Mouse (Mus musculus): ENCODE measurements at regions not wholly inside any gene's neighbourhood (a gene's known extent, or its start where the extent isn't known, plus 50 kb on each side); places are given as distances from the start of the nearest gene placed in this dataset.
A peak's percentile ranks its signal among the peaks of the same experiment; 100 is the strongest.

DNA sequence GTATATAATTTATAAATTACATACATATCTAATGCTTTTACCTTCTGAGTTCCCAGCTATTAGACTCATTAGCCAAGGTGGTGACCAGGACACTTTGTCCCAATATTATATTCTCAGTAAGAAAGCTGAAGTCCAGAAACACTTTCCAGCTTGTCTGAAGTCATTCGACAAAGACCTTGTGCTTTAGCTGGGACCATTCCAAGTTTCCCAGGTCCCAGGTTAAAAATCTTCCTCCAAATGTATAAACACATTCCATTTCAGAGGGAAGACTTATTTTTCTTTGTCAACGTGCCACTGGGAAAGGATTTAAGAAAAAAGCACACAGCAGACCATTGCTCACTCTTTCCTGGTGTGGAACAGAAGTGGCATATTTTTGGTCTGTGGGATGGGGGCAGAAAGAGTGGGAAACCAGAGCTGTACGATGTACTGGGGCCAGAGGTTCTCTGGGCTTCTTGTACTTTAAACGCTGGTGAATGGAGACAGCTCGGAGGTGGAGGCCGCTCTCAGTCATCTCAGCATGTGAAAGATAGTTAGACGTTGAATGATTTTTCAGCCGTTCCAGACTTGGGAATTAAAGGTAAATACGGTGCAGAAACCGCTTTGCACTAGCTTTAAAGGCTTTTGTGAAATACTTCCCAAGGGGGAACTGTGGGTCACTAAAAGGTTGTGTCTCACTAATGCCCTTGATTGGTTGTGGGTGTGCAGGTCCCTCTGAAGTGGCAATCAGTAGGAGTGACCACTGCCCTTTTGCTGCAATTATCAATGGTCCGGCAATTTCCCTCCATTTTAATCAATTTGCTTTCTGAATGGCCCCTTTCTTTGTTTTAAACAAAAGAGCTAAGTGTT lies 261.2 kb upstream of the A1bg start:
- WGBS: 71% methylated on average over 11 of the region's 11 CpGs
- no peak overlapping the region for H3K27ac ChIP-seq (ENCODE audit: poor library complexity, severe bottlenecking)
- no peak for ATAC-seq (ENCODE audit: insufficient number of reproducible peaks, low FRiP score)

GRCm38 (mm10) chr15:61183291-61183690 lies 260.5 kb upstream of the A1bg start:
- H3K4me1 ChIP-seq (replicated peaks): peaks cover 5% of the 10 kb centered on the region; the same call in 1 of the 2 replicates
- H3K27me3 ChIP-seq (replicated peaks): no peaks in the 10 kb centered on the region
- no peak overlapping the region for H3K27ac ChIP-seq (ENCODE audit: poor library complexity, severe bottlenecking)
- H3K9ac ChIP-seq: no peak overlapping the region
- no peak for ATAC-seq (ENCODE audit: insufficient number of reproducible peaks, low FRiP score)
- H3K4me2 ChIP-seq: no peak overlapping the region
- no peaks in the 10 kb centered on the region for H3K9me3 ChIP-seq (replicated peaks)
- H3K4me3 ChIP-seq: no peak overlapping the region
- WGBS: 43% methylated on average over 5 of the region's 5 CpGs
- H3K36me3 ChIP-seq: no peaks in the 10 kb centered on the region

More for the DNA sequence above, 261.2 kb upstream of the A1bg start:
- H3K4me2 ChIP-seq: no peak overlapping the region
- no peaks in the 10 kb centered on the region for H3K27me3 ChIP-seq (replicated peaks)
- H3K4me1 ChIP-seq (replicated peaks): peaks cover 5% of the 10 kb centered on the region; the same call in 1 of the 2 replicates
- no peaks in the 10 kb centered on the region for H3K9me3 ChIP-seq (replicated peaks)
- H3K9ac ChIP-seq: no peak overlapping the region
- no peaks in the 10 kb centered on the region for H3K36me3 ChIP-seq
- H3K4me3 ChIP-seq: no peak overlapping the region

- Histone ChIP-seq H3K27ac (ENCODE audit: poor library complexity, severe bottlenecking) (no peak overlapping the region), H3K4me1 (replicated peaks) (peaks cover 5% of the 10 kb centered on the region; the same call in 1 of the 2 replicates), H3K9ac (no peak overlapping the region), H3K4me3 (no peak overlapping the region), H3K9me3 (replicated peaks) (no peaks in the 10 kb centered on the region), H3K4me2 (no peak overlapping the region), H3K36me3 (no peaks in the 10 kb centered on the region), H3K27me3 (replicated peaks) (no peaks in the 10 kb centered on the region)
- ATAC-seq (ENCODE audit: insufficient number of reproducible peaks, low FRiP score): no peak
- WGBS: 67% methylated on average over 1 of the region's 1 CpGs
Observed at GRCm38 (mm10) chr15:61168842-61169416, 246.1 kb upstream of the A1bg start.

DNA sequence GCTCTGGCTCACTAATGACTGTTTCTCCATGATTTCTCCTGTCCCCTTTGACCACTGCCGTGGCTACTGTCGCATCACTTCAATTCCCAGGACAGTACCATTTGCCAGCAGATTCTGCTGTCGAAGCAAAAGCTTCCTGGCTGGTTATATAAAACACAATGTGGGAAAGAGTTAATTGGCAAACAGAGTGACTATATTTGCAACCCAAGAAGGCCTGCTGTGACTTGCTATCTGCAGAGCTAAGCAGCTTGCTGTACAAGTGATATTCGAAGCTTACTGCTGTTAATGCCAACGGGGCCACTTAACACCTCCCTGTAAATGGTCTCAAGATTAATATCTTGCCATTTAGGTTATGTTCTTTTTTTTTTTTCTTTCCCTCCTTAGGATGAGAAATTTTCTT lies 242.2 kb upstream of the A1bg start:
- Histone ChIP-seq H3K4me1 (replicated peaks) (peaks cover 9% of the 10 kb centered on the region), H3K9me3 (replicated peaks) (no peaks in the 10 kb centered on the region), H3K27me3 (replicated peaks) (no peaks in the 10 kb centered on the region), H3K4me2 (no peak overlapping the region), H3K36me3 (no peaks in the 10 kb centered on the region), H3K9ac (no peak overlapping the region), H3K4me3 (no peak overlapping the region), H3K27ac (ENCODE audit: poor library complexity, severe bottlenecking) (no peak overlapping the region)
- 35% methylated on average over 5 of the region's 5 CpGs for WGBS
- no peak for ATAC-seq (ENCODE audit: insufficient number of reproducible peaks, low FRiP score)

DNA sequence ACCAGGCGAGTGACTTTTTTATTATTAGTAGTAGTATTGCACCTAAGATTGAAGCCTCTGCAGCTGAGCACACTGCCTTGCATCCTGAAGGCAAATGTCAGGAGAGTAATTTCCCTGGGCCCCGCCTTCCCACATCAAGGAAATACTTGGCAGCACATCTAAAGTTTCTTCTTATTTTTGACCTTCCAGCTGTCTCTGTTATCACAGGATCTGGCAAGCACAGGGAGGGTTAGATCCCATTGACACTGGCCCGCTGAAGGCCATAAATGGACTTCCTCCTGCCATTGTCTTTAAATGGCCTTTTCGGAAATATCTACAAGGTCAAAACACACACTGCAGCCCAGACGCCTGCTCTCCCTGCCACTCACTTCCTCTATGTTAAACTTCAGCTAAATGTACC lies 238.6 kb upstream of the A1bg start:
- H3K4me2 ChIP-seq: no peak overlapping the region
- H3K4me1 ChIP-seq (replicated peaks): peaks cover 9% of the 10 kb centered on the region
- no peak overlapping the region for H3K9ac ChIP-seq
- WGBS: 55% methylated on average over 5 of the region's 5 CpGs
- H3K27ac ChIP-seq (ENCODE audit: poor library complexity, severe bottlenecking): no peak overlapping the region
- H3K9me3 ChIP-seq (replicated peaks): no peaks in the 10 kb centered on the region
- H3K27me3 ChIP-seq (replicated peaks): 0 out of 2 replicates have a peak, but pooled peaks cover 3% of the 10 kb centered on the region
- ATAC-seq (ENCODE audit: insufficient number of reproducible peaks, low FRiP score): no peak
- H3K36me3 ChIP-seq: no peaks in the 10 kb centered on the region
- no peak overlapping the region for H3K4me3 ChIP-seq

- no peak overlapping the region for H3K27ac ChIP-seq (ENCODE audit: poor library complexity, severe bottlenecking)
Observed at GRCm38 (mm10) chr15:61160666-61161065, 237.9 kb upstream of the A1bg start.

DNA sequence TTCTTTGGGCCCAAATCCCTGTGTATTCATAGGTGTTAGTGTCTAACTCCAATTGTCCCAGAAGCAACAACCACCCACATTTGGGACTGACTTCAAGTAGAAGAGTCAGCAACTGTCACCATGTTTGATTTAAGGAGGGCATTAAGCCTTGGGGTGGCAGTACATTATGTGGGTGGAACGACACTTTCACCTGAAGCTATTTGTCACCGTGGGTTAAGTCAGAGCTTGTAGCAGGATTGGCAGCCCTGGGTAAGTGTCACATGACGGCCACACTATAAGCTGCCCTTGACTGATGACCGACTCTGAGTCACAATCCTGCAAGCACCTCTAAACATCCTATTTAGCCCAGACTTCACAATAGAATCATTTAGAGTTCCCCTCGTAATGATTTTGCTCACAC lies 236.7 kb upstream of the A1bg start:
- Histone ChIP-seq H3K36me3 (no peaks in the 10 kb centered on the region), H3K27me3 (replicated peaks) (0 out of 2 replicates have a peak, but pooled peaks cover 3% of the 10 kb centered on the region), H3K9ac (no peak overlapping the region), H3K9me3 (replicated peaks) (no peaks in the 10 kb centered on the region), H3K4me3 (no peak overlapping the region), H3K4me1 (replicated peaks) (peaks cover 5% of the 10 kb centered on the region), H3K4me2 (no peak overlapping the region), H3K27ac (ENCODE audit: poor library complexity, severe bottlenecking) (no peak overlapping the region)
- 77% methylated on average over 5 of the region's 5 CpGs for WGBS
- ATAC-seq (ENCODE audit: insufficient number of reproducible peaks, low FRiP score): no peak

More at GRCm38 (mm10) chr15:61160666-61161065, 237.9 kb upstream of the A1bg start:
- H3K4me3 ChIP-seq: no peak overlapping the region
- H3K4me1 ChIP-seq (replicated peaks): peaks cover 9% of the 10 kb centered on the region
- WGBS: 61% methylated on average over 1 of the region's 1 CpGs
- no peaks in the 10 kb centered on the region for H3K9me3 ChIP-seq (replicated peaks)
- no peak for ATAC-seq (ENCODE audit: insufficient number of reproducible peaks, low FRiP score)
- no peak overlapping the region for H3K9ac ChIP-seq
- H3K36me3 ChIP-seq: no peaks in the 10 kb centered on the region
- H3K27me3 ChIP-seq (replicated peaks): 0 out of 2 replicates have a peak, but pooled peaks cover 3% of the 10 kb centered on the region
- no peak overlapping the region for H3K4me2 ChIP-seq

DNA sequence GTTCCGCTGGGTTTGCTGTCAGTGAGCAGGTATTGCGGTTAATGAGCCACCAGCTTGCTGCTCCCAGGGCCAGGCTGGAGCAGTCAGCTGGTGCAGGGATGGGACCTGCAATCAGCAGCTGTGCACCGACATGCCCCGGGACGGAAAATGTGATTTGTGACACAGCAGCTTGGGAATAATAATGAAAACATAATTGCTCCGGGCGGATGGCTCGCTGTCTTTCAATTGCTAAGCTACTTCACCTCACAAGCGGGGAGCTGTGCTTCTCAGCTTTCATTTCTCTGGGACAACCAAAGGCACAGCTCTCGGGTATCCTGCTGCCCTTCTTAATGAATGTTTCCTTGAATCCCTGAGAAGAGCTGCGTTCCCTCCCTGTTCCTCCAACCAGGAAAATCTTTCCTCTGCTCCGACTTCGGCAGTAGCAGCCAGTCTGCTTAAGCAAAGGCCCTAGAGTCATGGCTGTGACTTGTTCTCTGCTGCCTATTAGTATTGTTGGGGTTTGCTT lies 235.3 kb upstream of the A1bg start:
- Histone ChIP-seq H3K9ac (no peak overlapping the region; the same call in 1 of the 2 replicates), H3K4me1 (replicated peaks) (peaks cover 5% of the 10 kb centered on the region), H3K9me3 (replicated peaks) (no peaks in the 10 kb centered on the region), H3K4me3 (peak overlapping the region; percentile 33), H3K4me2 (peak overlapping the region; percentile 57), H3K36me3 (no peaks in the 10 kb centered on the region), H3K27me3 (replicated peaks) (0 out of 2 replicates have a peak, but pooled peaks cover 3% of the 10 kb centered on the region), H3K27ac (ENCODE audit: poor library complexity, severe bottlenecking) (no peak overlapping the region)
- 41% methylated on average over 13 of the region's 13 CpGs for WGBS
- ATAC-seq (ENCODE audit: insufficient number of reproducible peaks, low FRiP score): no peak

- H3K4me3 ChIP-seq: peak overlapping the region; percentile 33; the same call in 1 of the 2 replicates
- H3K4me2 ChIP-seq: peak overlapping the region; percentile 57
- no peak for ATAC-seq (ENCODE audit: insufficient number of reproducible peaks, low FRiP score)
- no peak overlapping the region for H3K27ac ChIP-seq (ENCODE audit: poor library complexity, severe bottlenecking)
- H3K9ac ChIP-seq: no peak overlapping the region
- peaks cover 5% of the 10 kb centered on the region for H3K4me1 ChIP-seq (replicated peaks)
- no peaks in the 10 kb centered on the region for H3K9me3 ChIP-seq (replicated peaks)
- 0 out of 2 replicates have a peak, but pooled peaks cover 3% of the 10 kb centered on the region for H3K27me3 ChIP-seq (replicated peaks)
- no peaks in the 10 kb centered on the region for H3K36me3 ChIP-seq
- WGBS: 9% methylated on average over 13 of the region's 13 CpGs
Observed at GRCm38 (mm10) chr15:61157543-61157942, 234.7 kb upstream of the A1bg start.

- Histone ChIP-seq H3K4me1 (replicated peaks) (no peaks in the 10 kb centered on the region), H3K27ac (ENCODE audit: poor library complexity, severe bottlenecking) (no peak overlapping the region), H3K27me3 (replicated peaks) (0 out of 2 replicates have a peak, but pooled peaks cover 3% of the 10 kb centered on the region), H3K4me2 (no peak overlapping the region), H3K36me3 (no peaks in the 10 kb centered on the region), H3K9me3 (replicated peaks) (no peaks in the 10 kb centered on the region), H3K9ac (no peak overlapping the region), H3K4me3 (no peak overlapping the region)
- no peak for ATAC-seq (ENCODE audit: insufficient number of reproducible peaks, low FRiP score)
- 44% methylated on average over 7 of the region's 7 CpGs for WGBS
Observed at GRCm38 (mm10) chr15:61155530-61155929, 232.7 kb upstream of the A1bg start.

GRCm38 (mm10) chr15:61154166-61154565 lies 231.4 kb upstream of the A1bg start:
- 0 out of 2 replicates have a peak, but pooled peaks cover 3% of the 10 kb centered on the region for H3K27me3 ChIP-seq (replicated peaks)
- WGBS: 75% methylated on average over 12 of the region's 12 CpGs
- no peak for ATAC-seq (ENCODE audit: insufficient number of reproducible peaks, low FRiP score)

More at GRCm38 (mm10) chr15:61154166-61154565, 231.4 kb upstream of the A1bg start:
- H3K36me3 ChIP-seq: no peaks in the 10 kb centered on the region
- H3K9me3 ChIP-seq (replicated peaks): no peaks in the 10 kb centered on the region
- no peak overlapping the region for H3K4me3 ChIP-seq
- no peak overlapping the region for H3K4me2 ChIP-seq
- H3K4me1 ChIP-seq (replicated peaks): no peaks in the 10 kb centered on the region
- H3K9ac ChIP-seq: no peak overlapping the region
- no peak overlapping the region for H3K27ac ChIP-seq (ENCODE audit: poor library complexity, severe bottlenecking)
